Mouse (Mus musculus) MEL (cell line): ENCODE measurements at regions not wholly inside any gene's neighbourhood (a gene's known extent, or its start where the extent isn't known, plus 50 kb on each side); places are given as distances from the start of the nearest gene placed in this dataset.

ENCODE experiments used
- CHD2 ChIP-seq: IDR thresholded peaks from 2 replicates; pipeline ENCODE4 v1.6.1; 2011; ENCODE audit warnings: low read length, improper control_type of control experiment
- CTCF ChIP-seq, 3 experiments: IDR thresholded peaks in 2 of 3; conservative IDR thresholded peaks in 1 of 3; 2 replicates each; pipeline ENCODE4 v1.5.1; 2011 to 2012; ENCODE audit warnings: low read length in 3 of 3, low read depth in 2 of 3, mild to moderate bottlenecking in 2 of 3, improper control_type of control experiment in 1 of 3, inconsistent platforms in 1 of 3, mixed read lengths in 1 of 3, moderate library complexity in 1 of 3; ENCODE audit not compliant: control insufficient read depth in 1 of 3, insufficient read depth in 1 of 3, poor library complexity in 1 of 3, severe bottlenecking in 1 of 3
- E2F4 ChIP-seq: IDR thresholded peaks from 2 replicates; pipeline ENCODE4 v1.6.1; 2011; ENCODE audit warnings: low read depth, low read length, improper control_type of control experiment, borderline replicate concordance
- EP300 ChIP-seq, 2 experiments: IDR thresholded peaks; 2 replicates each; pipeline ENCODE4 v1.6.1; 2011; ENCODE audit warnings: improper control_type of control experiment in 2 of 2, low read length in 2 of 2, low read depth in 1 of 2, mild to moderate bottlenecking in 1 of 2
- GABPA ChIP-seq: IDR thresholded peaks from 2 replicates; pipeline ENCODE4 v1.6.1; 2012; ENCODE audit warnings: low read depth, mild to moderate bottlenecking, inconsistent platforms, low read length, improper control_type of control experiment, moderate library complexity
- JUND ChIP-seq: IDR thresholded peaks from 2 replicates; pipeline ENCODE4 v1.6.1; 2011; ENCODE audit warnings: low read depth, mild to moderate bottlenecking, improper control_type of control experiment, low read length
- MAFK ChIP-seq: IDR thresholded peaks from 2 replicates; pipeline ENCODE4 v1.6.1; 2011; ENCODE audit warnings: low read depth, mild to moderate bottlenecking, low read length, improper control_type of control experiment, borderline replicate concordance
- NELFE ChIP-seq: IDR thresholded peaks from 2 replicates; pipeline ENCODE4 v1.6.1; 2011; ENCODE audit warnings: low read depth, low read length, improper control_type of control experiment
- POLR2A ChIP-seq, 2 experiments: IDR thresholded peaks; 2 replicates each; pipeline ENCODE4 v1.6.1; 2011 to 2012; ENCODE audit warnings: low read length in 2 of 2, mild to moderate bottlenecking in 2 of 2, control low read depth in 1 of 2, improper control_type of control experiment in 1 of 2, low read depth in 1 of 2, moderate library complexity in 1 of 2; ENCODE audit not compliant: control insufficient read depth in 1 of 2, insufficient read depth in 1 of 2, poor library complexity in 1 of 2
- TCF12 ChIP-seq: IDR thresholded peaks from 2 replicates; pipeline ENCODE4 v1.6.1; 2014; ENCODE audit warnings: low read depth, mild to moderate bottlenecking, inconsistent platforms, low read length, improper control_type of control experiment, moderate library complexity
- UBTF ChIP-seq: IDR thresholded peaks from 2 replicates; pipeline ENCODE4 v1.6.1; 2012; ENCODE audit warnings: low read depth, mild to moderate bottlenecking, inconsistent platforms, low read length, improper control_type of control experiment, moderate library complexity, borderline replicate concordance; ENCODE audit not compliant: insufficient read depth
- ZMIZ1 ChIP-seq: IDR thresholded peaks from 2 replicates; pipeline ENCODE4 v1.6.1; 2012; ENCODE audit warnings: low read depth, mild to moderate bottlenecking, inconsistent platforms, low read length, improper control_type of control experiment, moderate library complexity

DNA sequence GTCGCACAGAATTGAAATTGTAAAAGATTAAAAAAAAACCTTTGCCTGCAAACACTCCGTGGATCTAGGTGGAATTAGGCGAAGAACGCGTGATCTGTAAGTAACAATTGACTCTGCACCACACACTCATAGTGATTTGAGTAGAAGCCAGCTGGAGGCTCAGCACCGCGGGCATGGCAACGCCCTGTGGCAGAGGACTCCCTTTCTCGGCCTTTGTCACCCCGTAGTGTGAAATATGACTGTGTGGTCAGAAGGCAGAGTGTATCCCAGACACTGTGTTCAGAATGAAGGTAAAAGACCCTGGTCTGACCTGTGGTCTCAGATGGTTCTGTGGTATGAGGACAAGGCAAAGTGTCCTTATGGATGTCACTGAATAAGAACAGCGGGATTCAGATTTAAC lies 183.0 kb upstream of the Zpld1 start:
- no peak for TF ChIP-seq POLR2A (IDR thresholded peaks at IDR 0.05; ENCODE audit: control insufficient read depth in 1 of 2, insufficient read depth in 1 of 2, low read depth in 1 of 2, low read length in 2 of 2, poor library complexity in 1 of 2)
- TF ChIP-seq JUND, result no peak
- no peak for TF ChIP-seq MAFK
- TF ChIP-seq TCF12, result no peak
- TF ChIP-seq EP300 (IDR thresholded peaks at IDR 0.05; ENCODE audit: low read depth in 1 of 2, low read length in 2 of 2), result no peak
- no peak for TF ChIP-seq ZMIZ1
- TF ChIP-seq CTCF (IDR thresholded peaks at IDR 0.05 in 2 of 3, conservative IDR thresholded peaks at IDR 0.05 in 1 of 3; ENCODE audit: control insufficient read depth in 1 of 3, insufficient read depth in 1 of 3, low read depth in 2 of 3, low read length in 3 of 3, poor library complexity in 1 of 3, severe bottlenecking in 1 of 3), result no peak
- no peak for TF ChIP-seq UBTF
- TF ChIP-seq CHD2, result no peak
- no peak for TF ChIP-seq E2F4
- TF ChIP-seq GABPA, result no peak
- no peak for TF ChIP-seq NELFE
